Mouse (Mus musculus) left cerebral cortex, adult 11 months (tissue): ENCODE data around the gene Slc5a5.
A peak's percentile ranks its signal among the peaks of the same experiment; 100 is the strongest.

ENCODE experiments used
- DNase-seq: peaks from one replicate; pipeline ENCODE4 v3.0.0; 2022; ENCODE audit warnings: low spot score

Slc5a5 gene

GRCm38 (mm10) chr8:70879500-70879899, 13.1 kb downstream of the Slc5a5 start:
- no peak for DNase-seq

DNA sequence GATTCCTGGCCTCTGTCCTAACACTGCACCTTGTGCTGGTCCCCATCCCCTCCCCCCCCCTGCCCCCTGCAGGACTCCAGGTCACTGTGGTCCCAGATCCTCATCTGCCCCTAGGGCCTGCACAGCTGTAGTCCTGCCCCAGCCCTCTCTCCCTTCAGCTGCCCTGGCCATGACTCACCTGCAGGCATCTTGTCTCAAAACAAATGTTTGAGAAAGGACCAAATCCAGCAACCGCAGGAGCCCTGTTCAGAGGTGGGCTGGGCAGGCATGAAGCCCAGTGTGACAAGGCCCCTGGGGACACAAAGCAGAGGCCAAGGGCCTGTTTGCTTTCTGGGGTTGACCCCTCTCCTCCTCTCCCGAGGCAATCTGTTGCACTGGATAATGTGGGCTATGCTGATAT, 14.4 kb downstream of the Slc5a5 start:
- no peak for DNase-seq

GRCm38 (mm10) chr8:70876382-70876781, 16.2 kb downstream of the Slc5a5 start:
- DNase-seq, result no peak

- DNase-seq, result no peak
Observed at GRCm38 (mm10) chr8:70874441-70874840, 18.1 kb downstream of the Slc5a5 start.

DNA sequence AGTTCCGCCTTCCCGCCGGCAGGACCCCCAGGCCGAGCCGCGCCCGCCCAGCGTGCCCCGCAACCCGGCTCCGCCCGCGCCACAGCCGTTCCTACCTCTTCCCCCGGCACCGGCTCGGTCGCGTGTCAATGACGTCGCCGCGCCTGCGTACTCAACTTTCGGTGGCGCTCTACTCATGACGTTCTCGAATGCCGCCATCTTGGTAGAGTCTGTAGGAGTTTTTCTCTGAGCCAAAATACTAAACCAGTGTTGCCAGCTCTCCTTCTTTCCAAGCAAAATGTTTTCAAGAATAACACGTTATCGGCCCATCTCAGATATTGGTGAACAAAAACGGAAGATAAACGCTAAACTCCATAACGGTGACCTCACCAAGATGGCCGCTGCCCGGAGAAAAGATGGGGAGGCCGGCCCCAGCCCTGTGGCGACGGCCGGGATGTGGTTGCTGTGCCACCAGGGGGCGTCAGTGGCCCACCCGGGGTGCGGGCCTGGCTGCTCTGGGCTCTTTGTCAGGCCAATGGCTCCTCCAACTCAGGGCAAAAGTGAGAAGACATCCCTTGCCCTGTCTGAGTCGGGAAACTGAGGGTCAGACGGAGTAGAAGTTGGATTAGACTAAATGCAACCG, 19.1 kb downstream of the Slc5a5 start, which contains the start of gene Ccdc124:
Ccdc124 (minus strand) TSS at position 572 of the 622 bp plus-strand sequence.
- peak; percentile 93 for DNase-seq

DNA sequence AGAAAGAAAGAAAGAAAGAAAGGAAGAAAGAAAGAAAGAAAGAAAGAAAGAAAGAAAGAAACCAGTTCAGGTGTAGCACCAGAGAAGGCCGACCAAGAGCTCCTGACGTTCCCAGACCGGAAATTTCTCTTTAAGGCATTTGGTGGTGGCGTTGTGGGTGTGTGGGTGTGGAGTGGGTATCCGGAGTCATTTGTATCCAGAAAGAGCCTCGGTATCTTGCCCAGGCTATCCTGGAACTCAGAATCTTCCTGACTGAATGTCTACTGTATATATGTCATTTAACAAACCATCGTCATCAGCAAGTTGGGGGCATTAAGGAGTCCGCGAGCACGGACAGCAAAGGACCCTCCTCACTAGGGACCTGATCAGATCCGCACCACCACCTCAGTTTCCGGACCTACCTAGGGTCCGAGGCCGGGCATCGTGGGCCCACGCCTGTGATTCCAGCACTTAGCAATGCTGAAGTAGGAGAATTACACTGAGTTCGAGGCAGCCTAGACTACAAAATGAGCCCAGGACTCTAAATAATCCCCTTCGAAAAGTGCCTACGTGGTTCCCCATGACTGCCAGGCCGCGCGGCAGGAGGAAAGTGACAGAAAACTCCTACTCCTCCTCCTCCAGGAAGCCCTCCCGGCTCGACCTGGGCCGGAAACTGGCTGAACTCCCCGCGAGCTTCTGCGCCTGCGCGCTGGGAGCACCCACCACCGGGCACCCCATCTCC, 19.8 kb downstream of the Slc5a5 start:
- no peak for DNase-seq

GRCm38 (mm10) chr8:70871195-70871807, 21.3 kb downstream of the Slc5a5 start:
- DNase-seq, result no peak

- peak; percentile 75 for DNase-seq
Observed at GRCm38 (mm10) chr8:70869601-70870041, 22.9 kb downstream of the Slc5a5 start.

DNA sequence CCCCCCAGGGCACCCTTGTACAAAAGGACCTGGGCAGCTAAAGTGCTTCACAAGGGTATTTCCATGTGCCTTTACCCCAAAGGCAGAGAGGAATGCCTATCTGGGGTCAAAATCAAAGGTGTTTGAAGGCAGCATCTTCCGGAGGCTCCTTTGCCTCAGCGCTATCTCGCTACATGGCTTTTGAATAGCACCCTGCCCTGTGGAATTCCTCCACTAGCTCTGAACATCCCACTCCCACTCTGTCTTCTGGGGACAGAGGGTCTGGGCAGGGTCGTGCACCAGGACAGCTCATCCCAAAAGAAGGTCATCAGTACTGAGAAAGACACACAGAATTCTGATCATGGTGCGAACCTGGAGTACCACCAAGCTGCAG, 23.4 kb downstream of the Slc5a5 start:
- no peak for DNase-seq

GRCm38 (mm10) chr8:70868559-70869198, 23.9 kb downstream of the Slc5a5 start:
- DNase-seq, result no peak

GRCm38 (mm10) chr8:70866566-70866965, 26.0 kb downstream of the Slc5a5 start:
- no peak for DNase-seq

- DNase-seq, result no peak
Observed at GRCm38 (mm10) chr8:70866001-70866520, 26.5 kb downstream of the Slc5a5 start.

GRCm38 (mm10) chr8:70865350-70866000, 27.1 kb downstream of the Slc5a5 start:
- DNase-seq, result peak; percentile 99

- DNase-seq, result no peak
Observed at GRCm38 (mm10) chr8:70864712-70865221, 27.8 kb downstream of the Slc5a5 start.

DNA sequence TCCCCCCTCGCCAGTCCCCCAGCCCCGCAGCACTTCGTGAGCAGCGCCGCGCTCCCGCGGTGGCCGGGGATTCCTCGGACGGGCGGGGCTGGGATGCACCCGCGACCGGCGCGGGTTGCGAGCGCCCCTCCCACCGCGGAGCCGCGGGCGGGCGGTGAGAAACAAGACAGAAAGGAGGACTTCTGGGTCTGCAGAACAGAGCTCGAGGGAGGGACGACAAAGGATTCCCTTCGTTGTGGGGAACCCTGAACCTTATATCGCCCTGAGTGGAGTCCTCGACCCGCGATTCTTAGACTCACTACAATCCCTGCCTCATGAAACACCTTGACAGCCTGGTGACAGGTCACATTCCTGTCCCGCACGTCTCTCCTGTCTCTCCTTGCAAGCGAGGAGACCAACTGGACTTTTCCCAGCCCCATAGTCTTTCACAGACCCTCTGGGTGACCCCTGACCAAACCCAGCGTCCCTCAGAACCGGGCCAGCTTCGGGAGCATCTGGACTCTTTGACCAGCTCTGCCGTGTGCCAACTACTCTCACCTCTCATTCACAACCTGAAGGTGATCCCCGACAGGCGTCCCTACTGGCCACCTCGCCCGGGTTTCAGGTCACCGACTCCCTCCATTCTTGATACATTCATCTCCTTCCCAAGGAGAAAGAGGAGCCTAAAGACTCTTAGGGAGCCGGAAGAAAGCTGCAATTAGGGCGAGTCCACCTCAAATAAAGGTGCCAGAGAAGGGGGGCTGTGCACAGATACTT, 28.4 kb downstream of the Slc5a5 start:
- DNase-seq, result no peak

- no peak for DNase-seq
Observed at GRCm38 (mm10) chr8:70862824-70863641, 29.5 kb downstream of the Slc5a5 start, which contains the start of gene Kcnn1. Kcnn1 (minus strand) TSS chr8:70863258.

DNA sequence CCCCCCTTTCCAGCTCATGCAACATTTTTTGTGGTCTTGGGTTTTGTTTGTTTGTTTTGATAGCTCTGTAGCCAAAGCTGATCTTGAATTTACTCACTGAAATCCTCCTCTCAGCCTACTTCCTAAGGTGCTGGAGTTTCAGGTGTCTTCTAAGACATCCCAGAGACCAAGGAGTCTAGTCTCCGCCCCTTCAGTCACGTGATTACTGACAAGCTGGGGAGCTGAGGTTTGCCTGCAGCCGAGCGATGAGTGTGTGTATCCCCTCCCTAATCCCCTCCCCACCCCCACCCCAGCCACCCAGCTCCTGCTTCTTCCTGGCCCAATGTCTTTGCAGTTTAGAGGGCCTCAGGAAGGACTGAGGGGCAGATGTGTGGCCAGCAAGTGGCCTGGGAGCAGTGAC, 35.0 kb downstream of the Slc5a5 start:
- no peak for DNase-seq

GRCm38 (mm10) chr8:70856541-70857197, 35.9 kb downstream of the Slc5a5 start:
- DNase-seq, result no peak

DNA sequence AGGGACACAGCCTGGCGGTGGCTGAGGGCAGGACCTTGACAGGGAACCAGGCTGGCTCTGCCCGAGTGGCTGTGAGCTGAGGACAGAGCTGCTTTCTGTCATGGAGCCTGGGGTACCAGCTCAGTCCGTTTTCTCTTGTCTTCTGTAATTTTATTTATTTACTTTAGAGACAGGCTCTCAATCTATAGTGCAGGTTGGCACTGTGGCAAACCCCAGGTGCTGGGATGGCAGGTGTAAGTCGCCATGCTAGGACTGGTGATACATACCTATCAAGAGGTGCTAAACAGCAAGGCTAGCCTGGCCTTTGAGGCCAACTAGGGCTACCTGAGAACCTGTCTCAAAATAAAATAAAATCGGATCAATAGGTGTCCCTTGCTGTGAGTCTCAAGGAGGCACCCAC, 36.5 kb downstream of the Slc5a5 start:
- no peak for DNase-seq
